Mouse (Mus musculus) right cerebral cortex, postnatal 25 days (tissue): ENCODE results near the gene Atat1.

Experiments used
- DNase-seq: peaks from one replicate; pipeline ENCODE4 v3.0.0; 2022

The Atat1 gene

GRCm38 (mm10) chr17:35873774-35874519, 35.9 kb downstream of the Atat1 start:
- DNase-seq, result peak; percentile 85

- no peak for DNase-seq
These were observed 38.8 kb downstream of the Atat1 start for GRCm38 (mm10) chr17:35870884-35871696.

GRCm38 (mm10) chr17:35870151-35870883, 39.6 kb downstream of the Atat1 start:
- DNase-seq, result peak; percentile 35

DNA sequence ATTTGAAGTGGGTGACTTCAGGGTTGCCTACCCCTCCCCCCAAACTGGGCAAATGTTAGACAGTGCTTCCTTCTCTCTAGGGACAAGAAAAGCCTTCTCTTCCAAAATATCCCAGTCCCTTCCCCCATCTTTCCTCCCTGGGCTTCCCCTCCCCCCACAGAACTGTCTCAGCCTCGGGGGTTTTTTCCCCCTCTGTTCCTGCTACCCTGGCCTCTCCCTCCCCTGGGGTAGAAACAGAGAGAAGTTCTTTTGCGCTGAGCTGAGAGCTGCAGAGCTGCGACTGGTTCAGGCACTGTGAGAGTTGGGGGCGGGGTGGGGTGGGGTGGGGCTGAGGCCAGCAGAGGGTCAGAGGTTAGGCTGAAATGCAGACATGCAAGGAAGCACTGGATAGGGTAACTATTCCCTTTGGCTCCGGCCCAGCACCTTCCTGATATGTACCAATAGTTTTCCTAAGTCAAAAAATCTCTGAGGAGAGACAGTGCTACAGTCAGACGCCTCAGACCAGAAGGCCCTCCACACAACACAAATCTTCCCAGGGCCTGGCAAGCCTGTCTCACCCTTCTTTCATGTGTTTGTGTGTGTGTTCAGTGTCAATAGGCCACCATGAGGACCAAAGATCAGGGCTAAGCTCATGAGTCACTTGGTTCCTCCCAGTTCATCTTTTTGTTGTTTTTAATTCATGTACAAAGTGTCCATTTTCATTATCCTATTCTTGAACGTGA, 40.4 kb downstream of the Atat1 start:
- no peak for DNase-seq

- no peak for DNase-seq
These were observed 40.9 kb downstream of the Atat1 start for GRCm38 (mm10) chr17:35868961-35869345.

DNA sequence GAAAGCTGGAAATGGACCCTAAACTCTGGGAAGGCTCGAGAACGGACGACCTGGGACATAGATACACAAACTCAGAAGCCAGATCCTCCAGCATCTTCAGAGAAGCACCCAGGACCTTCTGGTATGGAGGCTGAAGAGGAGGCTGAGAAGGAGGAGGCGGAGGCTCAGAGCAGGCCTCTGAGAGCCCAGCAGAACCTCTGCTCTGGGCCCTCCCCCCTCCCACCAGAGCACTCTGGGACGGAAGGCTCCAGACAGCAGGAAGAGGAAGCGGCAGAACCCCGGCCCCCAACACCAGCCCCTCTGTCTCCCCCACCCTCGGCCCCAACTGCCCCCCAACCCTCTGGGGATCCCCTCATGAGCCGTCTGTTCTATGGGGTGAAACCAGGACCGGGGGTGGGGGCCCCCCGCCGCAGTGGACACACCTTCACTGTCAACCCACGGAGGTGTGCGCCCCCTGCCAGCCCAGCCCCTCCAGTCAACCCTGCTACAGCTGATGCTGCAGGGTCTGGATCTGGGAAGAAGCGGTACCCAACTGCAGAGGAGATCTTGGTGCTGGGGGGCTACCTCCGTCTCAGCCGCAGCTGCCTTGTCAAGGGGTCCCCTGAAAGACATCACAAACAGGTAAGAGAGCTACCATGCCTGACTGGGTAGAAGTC, 41.6 kb downstream of the Atat1 start:
- no peak for DNase-seq

- no peak for DNase-seq
These were observed 42.7 kb downstream of the Atat1 start for GRCm38 (mm10) chr17:35866911-35867890.

DNA sequence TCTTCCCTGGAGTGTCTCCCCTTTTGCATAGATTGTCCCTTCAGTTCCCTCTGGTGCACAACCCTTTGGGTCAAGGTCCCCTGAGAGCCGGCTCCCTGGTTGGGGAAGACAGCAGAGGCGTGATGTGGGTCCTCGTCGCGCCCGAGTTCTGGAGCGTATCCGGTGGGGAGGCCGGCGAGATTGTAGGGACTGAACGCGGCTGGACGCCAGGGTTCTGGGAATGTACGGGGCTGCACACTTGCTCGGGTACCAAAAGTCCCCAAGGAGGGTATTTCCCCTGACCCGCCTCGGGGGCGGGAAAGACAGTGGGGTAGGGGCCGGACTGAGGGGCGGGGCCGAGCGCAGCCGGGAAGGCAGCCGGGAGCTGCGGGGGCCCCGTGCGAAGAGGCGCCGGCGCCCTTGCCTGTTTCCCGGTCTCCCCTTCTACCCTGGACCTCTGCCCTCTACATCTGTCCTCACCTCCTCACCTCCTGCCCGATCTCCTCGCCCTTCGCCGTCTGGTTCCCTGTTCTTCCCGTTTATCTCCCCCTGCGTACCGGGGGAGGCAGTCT, 43.5 kb downstream of the Atat1 start:
- peak; percentile 52 for DNase-seq

DNA sequence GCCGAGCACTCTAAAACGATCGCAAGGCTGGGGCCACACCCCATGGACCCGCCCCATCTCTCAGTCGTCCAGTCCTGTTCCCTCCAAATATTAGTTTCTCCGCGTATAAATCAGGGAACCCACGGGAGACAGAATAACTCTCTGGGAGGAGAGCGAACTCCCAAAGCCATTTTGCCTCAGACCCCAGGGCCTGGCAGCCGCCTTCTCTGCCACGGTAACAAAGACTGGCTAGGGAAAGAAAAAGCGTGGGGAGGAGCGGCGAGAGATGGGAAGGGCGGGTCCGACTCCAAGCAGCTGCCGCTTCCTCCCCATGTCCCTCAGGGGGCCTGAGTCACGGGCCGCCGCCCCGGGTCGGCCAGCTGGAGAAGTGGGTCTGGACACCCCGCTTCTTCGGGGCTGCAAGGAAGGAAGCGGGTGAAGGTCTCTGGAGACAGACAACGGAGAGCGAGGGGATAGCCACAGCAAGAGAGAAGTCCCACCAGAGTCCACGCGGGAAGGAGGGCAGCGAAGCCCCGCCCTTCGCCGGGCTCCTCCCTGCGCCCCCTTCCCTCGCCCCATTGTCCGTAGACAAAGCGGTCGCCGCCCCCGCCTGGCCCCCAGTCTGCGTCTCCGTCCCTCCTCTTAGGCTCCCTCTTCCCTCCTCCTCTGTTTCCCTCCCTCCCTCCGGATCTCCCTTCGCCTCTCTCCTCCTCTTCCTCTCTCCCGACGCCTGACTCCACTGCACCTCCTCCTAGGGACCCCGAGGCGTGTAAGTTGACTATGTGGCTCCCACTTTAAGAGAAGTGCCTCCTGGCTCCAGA, 44.2 kb downstream of the Atat1 start, which contains the start of gene Ppp1r18:
TSS of gene Ppp1r18 (plus strand) at position 113 of the 800 bp plus-strand sequence.
- peak; percentile 41 for DNase-seq

DNA sequence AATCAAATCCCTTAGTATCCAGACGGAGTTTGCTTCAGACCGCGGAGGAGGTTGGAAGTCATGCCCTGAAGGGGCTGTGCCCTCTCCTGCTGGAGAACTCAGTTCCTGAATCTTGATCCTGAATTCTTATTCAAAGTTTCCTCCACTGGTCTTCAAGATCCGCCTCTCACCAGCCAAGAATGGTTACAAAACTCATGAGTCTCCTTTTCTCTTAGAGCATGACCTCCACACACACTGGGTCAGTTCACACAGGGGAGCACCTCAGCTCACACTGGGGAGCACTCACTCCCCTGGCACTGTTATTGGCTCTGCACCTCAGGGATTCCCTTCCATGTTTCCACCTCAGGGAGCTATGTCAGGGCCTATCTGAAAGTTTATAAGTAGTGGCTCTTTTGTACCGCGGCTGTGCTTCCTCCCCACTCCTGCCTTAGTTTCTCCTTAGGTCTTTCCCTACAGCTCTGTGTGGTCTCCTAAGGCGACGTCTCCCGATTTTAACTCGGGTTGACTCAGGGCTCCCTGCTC, 45.0 kb downstream of the Atat1 start:
- no peak for DNase-seq

DNA sequence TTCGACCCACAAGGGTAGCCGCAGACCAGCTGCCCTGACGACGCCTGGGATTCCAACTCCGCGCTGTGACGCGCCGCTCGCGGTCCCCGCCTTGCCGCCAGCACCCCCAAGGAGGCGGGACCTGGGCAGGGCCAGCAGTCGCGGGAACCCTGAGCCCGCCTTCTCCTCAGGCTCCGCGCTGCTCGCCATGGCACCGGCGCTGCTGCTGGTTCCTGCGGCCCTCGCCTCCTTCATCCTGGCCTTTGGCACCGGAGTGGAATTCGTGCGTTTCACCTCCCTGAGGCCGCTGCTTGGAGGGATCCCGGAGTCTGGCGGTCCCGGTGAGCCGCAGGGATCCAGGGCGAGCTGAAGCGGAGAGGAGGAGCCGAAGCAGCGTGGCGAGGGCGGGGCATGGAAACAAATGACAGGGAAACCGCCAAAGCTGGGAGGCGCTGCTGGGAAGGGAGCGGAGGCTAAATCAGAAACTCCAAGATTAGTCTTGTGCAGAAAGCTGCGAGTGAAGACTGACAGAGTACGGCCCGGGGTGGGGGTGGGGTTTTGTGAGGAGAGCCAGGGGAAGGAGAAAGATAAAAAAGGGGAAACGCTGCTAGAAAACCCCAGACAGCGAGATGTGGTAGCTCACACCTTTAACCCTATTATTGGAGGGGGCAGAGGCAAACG, 48.5 kb downstream of the Atat1 start, which contains the start of gene Nrm:
TSS of gene Nrm (plus strand) at position 121 of the 660 bp plus-strand sequence.
- peak; percentile 95 for DNase-seq

DNA sequence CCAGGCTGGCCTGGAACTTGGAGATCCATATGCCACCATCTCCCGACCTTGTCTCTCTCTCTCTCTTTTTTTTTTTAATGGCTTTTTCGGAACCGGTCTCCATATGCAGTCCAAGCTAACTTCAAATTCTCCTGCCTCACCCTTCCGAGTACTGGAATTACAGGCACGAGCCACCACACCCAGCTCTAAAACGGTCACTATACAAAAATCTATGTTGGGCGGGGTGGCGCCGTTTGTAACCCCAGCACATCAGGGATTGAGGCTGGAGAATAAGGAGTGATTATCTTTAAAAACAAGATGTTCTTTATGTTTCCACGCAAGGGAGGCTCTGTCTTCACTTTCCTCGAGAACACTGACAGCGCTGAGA, 49.1 kb downstream of the Atat1 start:
- DNase-seq, result no peak

DNA sequence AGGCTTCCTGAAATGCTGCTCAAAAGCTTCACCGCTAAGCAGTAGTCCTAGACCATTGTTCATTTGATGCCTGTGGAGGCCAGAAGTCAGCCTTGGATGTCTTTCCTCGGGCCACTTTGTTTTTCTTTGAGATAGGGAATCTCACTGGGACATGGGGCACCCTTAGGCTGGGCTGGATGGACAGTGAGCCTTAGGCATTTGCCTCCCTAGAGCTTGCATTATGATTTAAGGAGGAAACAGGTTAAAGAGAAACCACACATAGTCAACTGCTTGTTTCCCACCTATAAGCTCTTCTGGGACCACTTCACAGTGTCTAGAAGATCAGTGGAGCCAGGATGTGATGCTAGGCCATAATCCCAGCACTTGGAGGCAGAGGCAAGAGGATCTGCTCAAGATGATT, 50.0 kb downstream of the Atat1 start:
- DNase-seq, result no peak

DNA sequence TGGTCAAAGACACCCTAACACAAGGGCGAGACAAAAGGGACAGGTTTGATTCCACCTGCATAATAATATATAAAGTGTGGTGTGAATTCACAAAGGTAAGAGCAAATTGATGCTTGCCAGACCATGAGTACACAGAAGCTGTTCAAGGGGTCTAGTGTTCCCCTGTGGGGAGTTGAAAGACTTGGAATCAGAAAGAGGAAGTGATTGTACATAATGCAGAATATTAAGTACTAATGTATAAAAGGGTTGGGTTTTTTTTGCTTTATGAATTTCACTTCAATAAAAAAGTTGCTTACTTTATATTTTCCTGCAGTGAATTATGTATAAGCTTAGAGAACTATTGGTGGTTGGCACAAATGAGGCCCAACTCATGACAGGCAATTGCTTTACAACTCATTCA, 50.5 kb downstream of the Atat1 start:
- no peak for DNase-seq

- DNase-seq, result no peak
These were observed 58.9 kb downstream of the Atat1 start for GRCm38 (mm10) chr17:35850974-35851373.

DNA sequence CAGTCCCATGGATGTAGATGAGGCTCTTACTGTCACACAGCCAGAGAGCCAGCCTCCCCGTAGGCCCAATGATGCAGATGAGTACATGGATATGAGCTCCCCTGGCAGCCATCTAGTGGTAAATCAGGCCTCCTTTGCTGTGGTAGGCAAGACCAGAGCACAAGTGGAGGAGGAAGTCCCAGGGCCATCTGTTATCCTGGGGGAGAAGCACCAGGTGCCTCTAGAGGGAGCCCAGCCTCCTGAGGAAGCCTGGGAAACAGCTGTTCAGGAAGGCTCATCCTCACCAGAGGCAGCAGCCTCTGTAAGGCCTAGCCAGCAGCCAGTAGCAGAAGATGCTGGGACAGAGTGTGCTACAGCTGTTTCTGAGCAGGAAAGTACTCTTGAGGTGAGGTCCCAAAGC, 61.8 kb downstream of the Atat1 start:
- DNase-seq, result peak; percentile 51
